Mouse (Mus musculus) heart, postnatal 0 days (tissue): ENCODE results near the gene Cdh13. TPM values are rescaled to one million over a fixed set of nuclear protein-coding genes. Genes with fewer than 3 reads are reported as not detected.

Source experiments
- ATAC-seq: fragments of 200-750 bp; cut with Nextera tagmentation; 2 replicates; pipeline ENCODE4 v1.8.0; 2017; ENCODE audit warnings: low read depth, moderate number of reproducible peaks, moderate library complexity; ENCODE audit not compliant: insufficient read depth
- DNase-seq: peaks from one replicate; pipeline ENCODE4 v3.0.0-alpha.2; 2016; ENCODE audit warnings: low spot score
- H3K27ac ChIP-seq: fragments of 300-500 bp; sonication (generic); 2 replicates; pipeline ENCODE4 v1.5.1; 2014; ENCODE audit warnings: low read depth, mild to moderate bottlenecking
- H3K27me3 ChIP-seq: fragments of 300-500 bp; sonication (generic); 2 replicates; pipeline ENCODE4 v1.6.1; 2014; ENCODE audit warnings: low read length, mixed read lengths; ENCODE audit not compliant: control insufficient read depth, insufficient read depth
- H3K36me3 ChIP-seq: fragments of 300-500 bp; sonication (generic); replicated peaks from 2 replicates; pipeline ENCODE4 v1.6.1; 2014; ENCODE audit warnings: low read length, mixed read lengths; ENCODE audit not compliant: control insufficient read depth, insufficient read depth
- H3K4me1 ChIP-seq: fragments of 300-500 bp; sonication (generic); 2 replicates; pipeline ENCODE4 v1.6.1; 2014; ENCODE audit warnings: antibody characterized with exemption; ENCODE audit not compliant: control insufficient read depth, insufficient read depth
- H3K4me2 ChIP-seq: fragments of 300-500 bp; sonication (generic); 2 replicates; pipeline ENCODE4 v1.6.1; 2014; ENCODE audit warnings: low read depth, mild to moderate bottlenecking, low read length, moderate library complexity
- H3K4me3 ChIP-seq: fragments of 300-500 bp; sonication (generic); 2 replicates; pipeline ENCODE4 v1.5.1; 2014; ENCODE audit warnings: low read depth, low read length
- H3K9ac ChIP-seq: fragments of 300-500 bp; sonication (generic); replicated peaks from 2 replicates; pipeline ENCODE4 v1.6.1; 2014; ENCODE audit warnings: low read depth, low read length, mixed read lengths
- H3K9me3 ChIP-seq: fragments of 300-500 bp; sonication (generic); replicated peaks from 2 replicates; pipeline ENCODE4 v1.6.1; 2016; ENCODE audit warnings: low read length; ENCODE audit not compliant: control insufficient read depth
- CTCF ChIP-seq: IDR thresholded peaks from 2 replicates; pipeline ENCODE4 v1.5.1; 2016; ENCODE audit warnings: antibody characterized with exemption, control low read depth, low read depth
- EP300 ChIP-seq: IDR thresholded peaks from 2 replicates; pipeline ENCODE4 v1.6.1; 2016; ENCODE audit warnings: antibody characterized with exemption, low read depth
- whole genome bisulfite sequencing: fragments of 180-500 bp; shearing (Covaris S2); extraction: QIAGEN DNeasy Blood & Tissue Kit; methylation state at CpG from one replicate; pipeline ENCODE4 v1.1.7; 2014; 5-methylcytosine and 5-hydroxymethylcytosine counted together
- polyA plus RNA-seq: library from polyadenylated mRNA; unstranded; fragments of >200 nt; fragmentation: Nextera tagmentation; extraction: Ambion mirVana; gene quantifications from 2 replicates; pipeline ENCODE4 v1.2.1, GENCODE M21; 2015
- total RNA-seq: library from RNA; depleted of rRNA; stranded (reverse); fragments of >200 nt; gene quantifications from 2 replicates; pipeline ENCODE4 v1.2.3, GENCODE M21; 2014; ENCODE audit warnings: low replicate concordance

Gene Cdh13
- total and polyA plus RNA-seq, 2 experiments from 2014 or later = 109 to 136 TPM

DNA sequence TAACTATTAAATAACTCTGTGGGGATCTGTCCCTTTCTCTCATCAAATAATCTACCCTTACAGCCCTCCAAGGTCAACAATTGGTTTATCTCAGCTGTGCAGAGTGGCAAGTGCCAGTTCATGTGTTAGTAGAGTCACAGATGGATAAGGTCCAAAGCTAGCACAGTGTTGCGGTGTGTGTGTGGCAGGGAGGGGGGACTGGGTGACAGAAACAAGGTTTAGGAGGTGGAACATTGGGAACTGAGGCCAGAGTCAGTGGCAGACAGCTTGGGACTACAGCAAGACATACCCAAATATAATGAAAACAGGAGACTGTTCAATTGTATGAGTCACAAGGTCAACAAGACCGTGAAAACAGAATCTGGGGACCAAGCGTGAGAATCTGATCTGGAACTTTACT is 171.7 kb downstream of the Cdh13 start:
- TF ChIP-seq EP300 = no peak
- TF ChIP-seq CTCF = no peak
- H3K4me2 ChIP-seq = no peak overlapping the region
- 52% methylated on average over 3 of the region's 3 CpGs for WGBS
- 0 out of 2 replicates have a peak, but pooled peaks cover 5% of the 10 kb centered on the region for H3K4me1 ChIP-seq
- ATAC-seq (no peak), DNase-seq (no peak)
- H3K9me3 ChIP-seq = no peaks in the 10 kb centered on the region
- no peak overlapping the region for H3K9ac ChIP-seq
- no peaks in the 10 kb centered on the region for H3K36me3 ChIP-seq
- H3K27ac ChIP-seq = no peak overlapping the region
- no peak overlapping the region for H3K4me3 ChIP-seq
- H3K27me3 ChIP-seq = no peaks in the 10 kb centered on the region

DNA sequence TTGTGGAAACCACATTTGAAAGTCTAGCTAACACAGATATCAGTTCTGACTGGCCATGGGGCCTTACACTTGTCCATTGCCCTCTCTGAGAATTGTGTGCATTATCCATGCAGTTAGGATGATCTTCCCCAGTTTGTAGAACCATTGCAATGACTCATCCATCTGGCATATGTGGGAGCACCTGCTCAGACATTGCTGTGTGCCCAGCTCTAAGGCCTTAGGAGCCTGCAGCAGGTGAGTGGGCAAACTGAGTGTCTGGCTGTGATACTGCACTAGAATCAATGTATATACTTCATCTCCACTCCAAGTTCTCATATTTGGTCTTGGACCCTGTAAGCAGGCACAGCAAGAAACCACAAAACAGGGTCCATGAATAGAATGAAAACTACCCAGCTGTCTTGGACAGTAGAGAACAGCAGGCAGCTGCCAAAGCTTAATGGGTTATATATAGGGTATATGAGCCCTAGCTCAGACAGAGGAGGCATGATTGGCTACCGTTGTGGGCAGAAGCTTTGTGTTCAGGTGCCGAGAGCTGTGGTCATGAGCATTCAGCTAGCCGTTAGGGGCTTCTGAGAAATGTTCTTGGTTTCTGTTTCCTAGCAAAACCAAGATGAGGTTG is 181.9 kb downstream of the Cdh13 start:
- Histone ChIP-seq H3K36me3 (no peaks in the 10 kb centered on the region), H3K9ac (no peak overlapping the region), H3K27me3 (no peaks in the 10 kb centered on the region), H3K4me1 (no peaks in the 10 kb centered on the region), H3K4me2 (no peak overlapping the region), H3K9me3 (peaks cover 5% of the 10 kb centered on the region), H3K27ac (no peak overlapping the region), H3K4me3 (no peak overlapping the region)
- ATAC-seq = no peak
- TF ChIP-seq EP300 = no peak
- no peak for TF ChIP-seq CTCF
- no peak for DNase-seq
- WGBS = 86% methylated on average over 3 of the region's 3 CpGs

DNA sequence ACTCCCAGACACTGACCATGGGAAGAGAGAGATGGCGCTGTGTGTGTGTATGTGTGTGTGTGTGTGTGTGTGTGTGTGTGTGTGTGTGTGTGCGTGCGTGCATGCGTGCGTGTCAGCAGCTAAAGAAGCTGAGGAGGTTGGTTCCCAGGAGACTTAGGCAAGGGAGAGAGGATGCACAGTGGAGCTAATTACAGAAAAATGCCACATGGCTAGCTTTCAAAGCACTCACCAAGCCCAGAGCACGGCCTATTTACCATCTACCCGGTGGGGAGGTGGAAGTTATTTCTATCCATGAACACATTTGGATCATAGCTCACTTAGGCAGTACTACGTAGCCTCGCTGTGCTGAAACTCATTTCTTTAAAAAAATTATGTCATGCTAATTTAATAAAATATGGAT is 194.1 kb downstream of the Cdh13 start:
- 71% methylated on average over 8 of the region's 9 CpGs for WGBS
- no peaks in the 10 kb centered on the region for H3K27me3 ChIP-seq
- H3K27ac ChIP-seq = peak overlapping the region; percentile 31; the same call in 1 of the 2 replicates
- no peaks in the 10 kb centered on the region for H3K9me3 ChIP-seq
- DNase-seq = no peak
- H3K4me2 ChIP-seq = no peak overlapping the region
- no peak overlapping the region for H3K4me3 ChIP-seq
- TF ChIP-seq CTCF (no peak), EP300 (no peak)
- peaks cover 16% of the 10 kb centered on the region; the same call in 1 of the 2 replicates for H3K4me1 ChIP-seq
- no peaks in the 10 kb centered on the region for H3K36me3 ChIP-seq
- no peak overlapping the region for H3K9ac ChIP-seq
- peak; percentile 55; the same call in 1 of the 2 replicates for ATAC-seq

DNA sequence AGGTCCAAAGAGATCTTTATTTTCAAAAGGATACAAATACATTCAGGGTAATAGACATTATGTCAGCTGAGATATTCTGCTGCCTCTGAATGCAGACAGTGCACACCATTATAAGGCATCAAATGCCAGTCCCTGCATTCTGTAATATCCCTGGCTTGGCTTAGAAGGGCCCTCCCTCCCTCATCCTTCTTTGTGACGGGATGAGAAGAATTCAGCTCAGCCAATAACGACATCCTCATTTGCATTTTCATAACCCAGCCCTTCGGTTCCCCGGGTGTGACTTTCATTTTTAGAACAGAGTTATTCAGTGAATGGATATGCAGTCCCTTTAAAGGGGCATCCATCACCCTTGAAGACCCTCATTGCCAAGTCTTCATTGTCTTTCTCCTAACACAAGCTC is 205.2 kb downstream of the Cdh13 start:
- DNase-seq = peak; percentile 71
- H3K27ac ChIP-seq = peak overlapping the region; percentile 32; the same call in 1 of the 2 replicates

DNA sequence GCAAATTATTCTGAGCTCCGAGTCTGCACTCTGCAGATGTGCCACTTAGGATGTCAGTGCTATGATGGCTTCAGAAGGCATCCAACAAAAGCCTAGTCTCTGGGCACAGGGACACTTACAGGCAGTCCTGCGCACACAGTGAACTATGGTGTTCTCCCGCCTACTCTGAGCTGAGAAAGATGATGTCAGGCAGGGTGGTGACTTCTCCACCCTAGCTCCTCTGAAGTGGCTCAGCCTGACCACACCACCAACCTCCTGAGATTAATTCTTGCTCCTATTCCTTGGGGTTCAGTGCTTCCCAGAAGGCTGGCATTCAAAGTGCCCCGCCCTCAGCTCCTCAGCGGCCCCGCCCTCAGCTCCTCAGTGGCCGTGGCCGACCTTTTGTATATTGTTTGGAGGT is 219.0 kb downstream of the Cdh13 start:
- no peaks in the 10 kb centered on the region for H3K27me3 ChIP-seq
- no peak overlapping the region for H3K4me2 ChIP-seq
- H3K9ac ChIP-seq = no peak overlapping the region
- ATAC-seq = no peak
- no peak for TF ChIP-seq EP300
- TF ChIP-seq CTCF = no peak
- H3K36me3 ChIP-seq = no peaks in the 10 kb centered on the region
- H3K4me3 ChIP-seq = no peak overlapping the region
- H3K9me3 ChIP-seq = no peaks in the 10 kb centered on the region
- DNase-seq = no peak
- H3K27ac ChIP-seq = no peak overlapping the region
- H3K4me1 ChIP-seq = no peaks in the 10 kb centered on the region
- 73% methylated on average over 8 of the region's 8 CpGs for WGBS

More for the DNA sequence above, 205.2 kb downstream of the Cdh13 start:
- Histone ChIP-seq H3K9me3 (no peaks in the 10 kb centered on the region), H3K36me3 (no peaks in the 10 kb centered on the region), H3K4me1 (peaks cover 20% of the 10 kb centered on the region), H3K27me3 (no peaks in the 10 kb centered on the region), H3K9ac (no peak overlapping the region), H3K4me3 (peak overlapping the region; percentile 21), H3K4me2 (peak overlapping the region; percentile 43)
- WGBS = 27% methylated on average over 4 of the region's 4 CpGs
- TF ChIP-seq EP300 (no peak), CTCF (no peak)
- peak; percentile 75 for ATAC-seq

DNA sequence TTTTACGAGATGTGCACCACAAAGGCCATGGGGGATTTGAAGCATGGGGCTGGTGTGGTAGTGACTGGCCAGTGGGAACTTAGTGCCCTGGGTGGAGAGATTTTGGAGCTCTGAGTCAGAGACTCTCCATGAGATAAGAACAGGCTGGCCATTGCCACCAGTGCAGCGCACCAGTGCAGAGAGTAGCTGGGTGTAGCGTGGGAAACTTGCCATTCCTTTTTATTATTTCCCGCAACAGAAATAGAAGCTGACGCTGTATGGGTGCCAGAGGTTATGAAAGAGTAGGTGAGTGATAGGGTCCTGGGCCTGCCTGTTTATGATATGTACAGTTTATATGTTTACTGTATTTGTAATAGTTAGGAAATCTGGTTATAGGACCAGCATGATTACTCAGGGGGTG is 225.9 kb downstream of the Cdh13 start:
- ATAC-seq (no peak; the same call in 1 of the 2 replicates), DNase-seq (no peak)
- Histone ChIP-seq H3K9me3 (no peaks in the 10 kb centered on the region), H3K27ac (no peak overlapping the region), H3K4me2 (no peak overlapping the region), H3K36me3 (no peaks in the 10 kb centered on the region), H3K4me3 (no peak overlapping the region), H3K27me3 (no peaks in the 10 kb centered on the region), H3K4me1 (peaks cover 10% of the 10 kb centered on the region; the same call in 1 of the 2 replicates), H3K9ac (no peak overlapping the region)
- TF ChIP-seq EP300 = no peak
- no peak for TF ChIP-seq CTCF
- 53% methylated on average over 5 of the region's 5 CpGs for WGBS
